Mouse (Mus musculus) hindbrain, embryonic 14.5 days (tissue): Measurements from ENCODE around the gene H2-Ob. TPM values are rescaled to one million over a fixed set of nuclear protein-coding genes. Genes with fewer than 3 reads are reported as not detected.
"Not testable (repeated sequence)": the region's sequence is repeated elsewhere in the genome, so short reads cannot be mapped to it uniquely, and the experiment has no call there.

Experiments used
- ATAC-seq: fragments of 200-750 bp; cut with Nextera tagmentation; 2 replicates; pipeline ENCODE4 v1.8.0; 2017; ENCODE audit warnings: moderate number of reproducible peaks, mild to moderate bottlenecking, moderate TSS enrichment, moderate library complexity; ENCODE audit not compliant: low FRiP score
- DNase-seq: peaks from one replicate; pipeline ENCODE4 v3.0.0-alpha.2; 2015; ENCODE audit warnings: low spot score
- H3K27ac ChIP-seq: fragments of 300-500 bp; sonication (generic); 2 replicates; pipeline ENCODE4 v1.5.1; 2014; ENCODE audit warnings: mild to moderate bottlenecking, moderate library complexity
- H3K27me3 ChIP-seq: fragments of 300-500 bp; sonication (generic); 2 replicates; pipeline ENCODE4 v1.6.1; 2014; ENCODE audit warnings: mild to moderate bottlenecking, low read length, mixed read lengths; ENCODE audit not compliant: control insufficient read depth, insufficient read depth
- H3K36me3 ChIP-seq: fragments of 300-500 bp; sonication (generic); replicated peaks from 2 replicates; pipeline ENCODE4 v1.6.1; 2014; ENCODE audit not compliant: control insufficient read depth, insufficient read depth
- H3K4me1 ChIP-seq: fragments of 300-500 bp; sonication (generic); replicated peaks from 2 replicates; pipeline ENCODE4 v1.6.1; 2014; ENCODE audit warnings: antibody characterized with exemption, low read length, mixed read lengths; ENCODE audit not compliant: control insufficient read depth, insufficient read depth
- H3K4me2 ChIP-seq: fragments of 300-500 bp; sonication (generic); replicated peaks from 2 replicates; pipeline ENCODE4 v1.6.1; 2014; ENCODE audit warnings: mild to moderate bottlenecking, moderate library complexity
- H3K4me3 ChIP-seq: fragments of 300-500 bp; sonication (generic); replicated peaks from 2 replicates; pipeline ENCODE4 v1.5.1; 2014; ENCODE audit warnings: mild to moderate bottlenecking, low read length
- H3K9ac ChIP-seq: fragments of 300-500 bp; sonication (generic); 2 replicates; pipeline ENCODE4 v1.6.1; 2014
- H3K9me3 ChIP-seq: fragments of 300-500 bp; sonication (generic); 2 replicates; pipeline ENCODE4 v1.6.1; 2016; ENCODE audit warnings: low read length; ENCODE audit not compliant: control insufficient read depth
- WGBS: fragments of 180-500 bp; shearing (Covaris S2); extraction: QIAGEN DNeasy Blood & Tissue Kit; methylation state at CpG from one replicate; pipeline ENCODE4 v1.1.7; 2014; 5-methylcytosine and 5-hydroxymethylcytosine counted together
- polyA plus RNA-seq: library from polyadenylated mRNA; unstranded; fragments of >200 nt; fragmentation: Nextera tagmentation; extraction: Ambion mirVana; gene quantifications from 2 replicates; pipeline ENCODE4 v1.2.1, GENCODE M21; 2014

H2-Ob gene
- polyA plus RNA-seq, 1 experiment from 2014 or later, result not detected

- DNase-seq, result no peak
- no peaks in the 10 kb centered on the region for H3K9me3 ChIP-seq
- H3K27me3 ChIP-seq, result peaks cover 33% of the 10 kb centered on the region
- H3K4me1 ChIP-seq, result no peaks in the 10 kb centered on the region
- H3K27ac ChIP-seq, result no peak overlapping the region
- no peak overlapping the region for H3K4me3 ChIP-seq
- ATAC-seq, result no peak
- no peak overlapping the region for H3K9ac ChIP-seq
- WGBS, result 87% methylated on average over 8 of the region's 8 CpGs
- no peak overlapping the region for H3K4me2 ChIP-seq
- no peaks in the 10 kb centered on the region for H3K36me3 ChIP-seq
Observed at GRCm38 (mm10) chr17:34217216-34217928, 21.3 kb upstream of the H2-Ob start.

GRCm38 (mm10) chr17:34217986-34218385 is 20.7 kb upstream of the H2-Ob start:
- no peak for ATAC-seq
- H3K9ac ChIP-seq, result no peak overlapping the region
- WGBS, result 91% methylated on average over 5 of the region's 5 CpGs

GRCm38 (mm10) chr17:34218675-34219074 is 20.0 kb upstream of the H2-Ob start:
- no peak overlapping the region for H3K4me2 ChIP-seq
- DNase-seq, result no peak

More at GRCm38 (mm10) chr17:34217986-34218385, 20.7 kb upstream of the H2-Ob start:
- no peaks in the 10 kb centered on the region for H3K36me3 ChIP-seq
- no peak overlapping the region for H3K27ac ChIP-seq
- H3K9me3 ChIP-seq, result no peaks in the 10 kb centered on the region
- DNase-seq, result no peak
- H3K4me2 ChIP-seq, result no peak overlapping the region
- H3K4me1 ChIP-seq, result no peaks in the 10 kb centered on the region
- H3K4me3 ChIP-seq, result no peak overlapping the region
- H3K27me3 ChIP-seq, result peaks cover 27% of the 10 kb centered on the region

GRCm38 (mm10) chr17:34219096-34219495 is 19.6 kb upstream of the H2-Ob start:
- WGBS, result 89% methylated on average over 8 of the region's 11 CpGs
- not testable (repeated sequence) for ATAC-seq, H3K9me3 ChIP-seq, DNase-seq, H3K4me1 ChIP-seq, H3K4me2 ChIP-seq, H3K4me3 ChIP-seq, H3K27ac ChIP-seq, H3K36me3 ChIP-seq, H3K9ac ChIP-seq
- peaks cover 18% of the 10 kb centered on the region; the same call in 1 of the 2 replicates for H3K27me3 ChIP-seq

More at GRCm38 (mm10) chr17:34218675-34219074, 20.0 kb upstream of the H2-Ob start:
- no peaks in the 10 kb centered on the region for H3K36me3 ChIP-seq
- 76% methylated on average over 11 of the region's 11 CpGs for WGBS
- H3K27me3 ChIP-seq, result peaks cover 22% of the 10 kb centered on the region
- no peak overlapping the region for H3K4me3 ChIP-seq
- no peaks in the 10 kb centered on the region for H3K4me1 ChIP-seq
- no peaks in the 10 kb centered on the region for H3K9me3 ChIP-seq
- no peak for ATAC-seq
- no peak overlapping the region for H3K27ac ChIP-seq
- no peak overlapping the region for H3K9ac ChIP-seq

- H3K27ac ChIP-seq, DNase-seq, H3K4me3 ChIP-seq, H3K9me3 ChIP-seq, H3K9ac ChIP-seq, H3K4me1 ChIP-seq, H3K36me3 ChIP-seq, H3K4me2 ChIP-seq, ATAC-seq: not testable (repeated sequence)
- peaks cover 11% of the 10 kb centered on the region; the same call in 1 of the 2 replicates for H3K27me3 ChIP-seq
- 99% methylated on average over 3 of the region's 7 CpGs for WGBS
Observed at GRCm38 (mm10) chr17:34219801-34220200, 18.9 kb upstream of the H2-Ob start.

GRCm38 (mm10) chr17:34220401-34220800 is 18.3 kb upstream of the H2-Ob start:
- H3K9ac ChIP-seq, ATAC-seq, H3K27me3 ChIP-seq, H3K4me2 ChIP-seq, H3K27ac ChIP-seq, H3K4me3 ChIP-seq, H3K9me3 ChIP-seq, DNase-seq, H3K36me3 ChIP-seq, H3K4me1 ChIP-seq: not testable (repeated sequence)
- WGBS, result 95% methylated on average over 3 of the region's 16 CpGs

GRCm38 (mm10) chr17:34224816-34225215 is 13.9 kb upstream of the H2-Ob start:
- Histone ChIP-seq H3K4me3 (no peak overlapping the region), H3K27ac (no peak overlapping the region), H3K36me3 (no peaks in the 10 kb centered on the region), H3K9ac (no peak overlapping the region), H3K4me1 (no peaks in the 10 kb centered on the region), H3K4me2 (no peak overlapping the region), H3K27me3 (no peaks in the 10 kb centered on the region), H3K9me3 (0 out of 2 replicates have a peak, but pooled peaks cover 5% of the 10 kb centered on the region)
- ATAC-seq (no peak), DNase-seq (no peak)
- WGBS, result 96% methylated on average over 3 of the region's 3 CpGs

- no peaks in the 10 kb centered on the region for H3K4me1 ChIP-seq
- no peaks in the 10 kb centered on the region for H3K27me3 ChIP-seq
- ATAC-seq (no peak), DNase-seq (no peak)
- H3K27ac ChIP-seq, result no peak overlapping the region
- H3K4me3 ChIP-seq, result no peak overlapping the region
- no peak overlapping the region for H3K4me2 ChIP-seq
- no peaks in the 10 kb centered on the region for H3K36me3 ChIP-seq
- 94% methylated on average over 8 of the region's 8 CpGs for WGBS
- 0 out of 2 replicates have a peak, but pooled peaks cover 5% of the 10 kb centered on the region for H3K9me3 ChIP-seq
- no peak overlapping the region for H3K9ac ChIP-seq
Observed at GRCm38 (mm10) chr17:34225426-34225825, 13.3 kb upstream of the H2-Ob start.

GRCm38 (mm10) chr17:34225911-34226310 is 12.8 kb upstream of the H2-Ob start:
- not testable (repeated sequence) for H3K4me3 ChIP-seq, H3K9ac ChIP-seq, H3K9me3 ChIP-seq, ATAC-seq, DNase-seq, H3K27me3 ChIP-seq, H3K4me2 ChIP-seq, H3K4me1 ChIP-seq, H3K27ac ChIP-seq, H3K36me3 ChIP-seq
- WGBS, result 96% methylated on average over 13 of the region's 23 CpGs
